Mouse (Mus musculus) cortical plate, adult 2 months (tissue): Measurements from ENCODE around the gene Ubap1.

Source experiments
- CTCF ChIP-seq: fragments of 200-500 bp; IDR thresholded peaks from 2 replicates; pipeline ENCODE4 v1.5.1; 2011; ENCODE audit warnings: mild to moderate bottlenecking, control low read depth, low read length; ENCODE audit not compliant: insufficient read depth; ENCODE audit errors: extremely low read depth
- POLR2A ChIP-seq: fragments of 200-500 bp; IDR thresholded peaks from 2 replicates; pipeline ENCODE4 v1.6.1; 2011; ENCODE audit warnings: mild to moderate bottlenecking, low read length, control low read depth; ENCODE audit not compliant: insufficient read depth; ENCODE audit errors: extremely low read depth

DNA sequence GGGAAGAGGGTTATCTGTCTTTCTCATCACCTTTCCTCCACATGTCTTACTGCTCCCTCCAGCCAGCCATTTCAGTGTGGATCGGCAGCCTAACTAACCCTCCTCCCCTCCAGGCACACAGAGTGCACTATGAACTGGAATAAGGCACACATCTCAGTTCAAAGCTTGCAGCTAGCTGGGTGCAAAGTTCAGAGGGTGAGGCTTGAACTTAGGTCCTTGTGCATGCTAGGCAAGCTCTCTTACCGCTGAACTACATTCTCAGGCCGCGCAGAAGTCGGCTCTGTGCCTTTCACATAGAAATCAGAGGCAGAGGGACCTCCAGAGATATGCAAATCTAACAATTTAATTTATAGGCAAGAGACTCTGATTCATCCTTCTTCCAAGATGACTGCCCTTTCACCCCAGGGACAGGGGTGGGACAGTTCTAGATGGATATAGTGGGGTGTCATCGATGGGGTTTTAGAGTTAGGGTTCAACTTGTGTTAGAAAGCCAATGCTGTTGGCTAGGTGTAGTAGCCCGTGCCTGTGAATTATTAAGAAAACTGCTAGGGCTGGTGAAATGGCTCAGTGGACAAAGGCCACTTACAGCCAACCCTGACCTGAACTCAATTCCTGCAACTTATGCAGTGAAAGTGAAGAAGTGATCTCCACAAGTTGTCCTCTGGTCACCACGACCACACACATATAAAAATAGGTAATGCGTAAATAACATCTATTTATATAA, 16.9 kb upstream of the Ubap1 start:
- TF ChIP-seq POLR2A (no peak), CTCF (no peak)
